Mouse (Mus musculus): ENCODE measurements around the gene Snrnp48. TPM values are rescaled to one million over a fixed set of nuclear protein-coding genes. Genes with fewer than 3 reads are reported as not detected.

Snrnp48 gene
- polyA plus RNA-seq, 1 experiment from 2014 or later: 41.9 TPM

DNA sequence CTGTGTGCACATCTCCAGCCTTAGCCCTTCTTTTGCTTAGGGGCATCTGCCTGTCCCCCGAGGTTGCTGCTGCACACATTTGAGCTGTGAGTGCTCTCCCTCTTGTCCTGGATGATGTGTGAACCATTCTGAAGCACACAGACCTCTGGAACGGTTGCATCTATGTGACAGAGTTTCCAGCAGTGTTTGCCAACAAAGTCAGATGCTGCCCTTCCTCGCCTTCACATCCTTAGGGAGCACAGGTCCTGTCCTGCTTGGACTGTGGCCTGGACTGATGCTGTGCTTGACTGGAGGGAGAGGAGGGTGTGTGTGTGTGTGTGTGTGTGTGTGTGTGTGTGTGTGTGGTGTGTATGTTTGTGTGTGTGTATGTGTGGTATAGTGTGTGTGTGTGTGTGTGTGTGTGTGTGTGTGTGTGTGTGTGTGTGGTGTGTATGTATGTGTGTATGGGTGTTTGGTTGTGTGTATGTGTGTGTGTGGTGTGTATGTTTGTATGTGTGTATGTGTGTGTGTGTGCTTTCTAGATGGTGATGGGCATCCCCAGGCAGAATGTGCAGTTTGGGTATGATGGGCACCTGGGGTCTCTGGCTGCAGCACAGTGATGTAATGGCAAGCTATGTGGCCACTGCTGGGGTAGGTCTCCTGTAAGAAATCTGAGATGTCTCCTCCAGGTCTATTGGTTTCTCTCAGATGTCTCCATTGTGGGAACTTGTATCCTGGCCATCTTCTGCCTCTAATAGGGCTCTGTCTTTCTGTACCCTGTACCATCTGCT is 28.3 kb downstream of the Snrnp48 start:
- no peak for DNase-seq (ENCODE audit: low spot score)
- WGBS: 81% methylated on average over 3 of the region's 3 CpGs
- Histone ChIP-seq H3K4me1 (ENCODE audit: control insufficient read depth, insufficient read depth, low read length) (no peaks in the 10 kb centered on the region), H3K36me3 (ENCODE audit: control insufficient read depth, insufficient read depth, low read length) (peaks cover 9% of the 10 kb centered on the region), H3K4me2 (ENCODE audit: low read depth, severe bottlenecking) (no peak overlapping the region), H3K9me3 (ENCODE audit: control insufficient read depth, low read length) (no peaks in the 10 kb centered on the region), H3K9ac (ENCODE audit: low read length) (no peak overlapping the region), H3K27me3 (ENCODE audit: control insufficient read depth, insufficient read depth, low read length) (no peaks in the 10 kb centered on the region), H3K27ac (replicated peaks; ENCODE audit: low read depth, low read length) (no peak overlapping the region), H3K4me3 (ENCODE audit: low read depth, low read length) (no peak overlapping the region)
- ATAC-seq (ENCODE audit: insufficient number of reproducible peaks, low FRiP score, low TSS enrichment, low read depth): no peak

DNA sequence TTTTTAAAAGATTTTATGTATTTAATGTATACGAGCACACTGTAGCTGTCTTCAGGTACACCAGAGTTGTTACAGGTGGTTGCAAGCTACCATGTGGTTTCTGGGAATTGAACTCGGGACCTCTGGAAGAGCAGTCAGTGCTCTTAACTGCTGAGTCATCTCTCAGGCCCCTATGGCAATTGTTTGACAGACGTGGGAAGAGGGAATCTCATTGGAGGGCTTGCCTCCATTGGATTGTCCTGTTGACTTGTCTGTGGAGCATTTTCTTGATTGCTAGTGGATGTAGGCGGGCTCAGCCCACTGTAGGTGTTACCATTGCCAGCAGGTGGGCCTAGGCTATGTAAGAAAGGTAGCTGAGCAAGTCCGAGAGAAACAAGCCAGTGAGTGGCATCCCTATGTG is 29.9 kb downstream of the Snrnp48 start:
- WGBS: 78% methylated on average over 5 of the region's 5 CpGs
- DNase-seq (ENCODE audit: low spot score) (no peak), ATAC-seq (ENCODE audit: insufficient number of reproducible peaks, low FRiP score, low TSS enrichment, low read depth) (no peak)
- Histone ChIP-seq H3K9me3 (ENCODE audit: control insufficient read depth, low read length) (no peaks in the 10 kb centered on the region), H3K4me2 (ENCODE audit: low read depth, severe bottlenecking) (no peak overlapping the region), H3K4me3 (ENCODE audit: low read depth, low read length) (no peak overlapping the region), H3K27me3 (ENCODE audit: control insufficient read depth, insufficient read depth, low read length) (no peaks in the 10 kb centered on the region), H3K9ac (ENCODE audit: low read length) (no peak overlapping the region), H3K36me3 (ENCODE audit: control insufficient read depth, insufficient read depth, low read length) (no peaks in the 10 kb centered on the region), H3K27ac (replicated peaks; ENCODE audit: low read depth, low read length) (no peak overlapping the region), H3K4me1 (ENCODE audit: control insufficient read depth, insufficient read depth, low read length) (no peaks in the 10 kb centered on the region)

DNA sequence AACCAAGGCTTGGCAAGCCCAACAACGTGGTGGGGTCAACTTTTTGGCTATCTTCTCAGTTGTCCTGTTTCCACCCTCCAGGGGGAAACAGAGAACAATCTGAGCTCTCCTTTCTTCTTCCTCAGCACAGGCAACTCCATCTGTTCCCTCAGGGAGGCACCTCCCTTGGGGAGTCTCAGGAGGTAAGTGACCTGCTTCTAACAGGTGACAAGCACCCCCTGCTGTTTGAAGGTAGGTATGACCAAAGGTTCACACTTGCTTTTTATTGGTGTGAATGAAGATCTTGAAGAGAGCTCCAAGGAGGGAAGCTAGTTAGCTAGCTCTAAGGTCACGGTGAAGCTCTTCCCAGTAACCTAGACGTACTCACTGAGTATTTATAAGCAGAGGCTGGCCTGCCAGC is 30.6 kb downstream of the Snrnp48 start:
- H3K4me2 ChIP-seq (ENCODE audit: low read depth, severe bottlenecking): no peak overlapping the region
- ATAC-seq (ENCODE audit: insufficient number of reproducible peaks, low FRiP score, low TSS enrichment, low read depth) (no peak), DNase-seq (ENCODE audit: low spot score) (no peak)
- WGBS: 77% methylated on average over 3 of the region's 3 CpGs
- no peak overlapping the region for H3K4me3 ChIP-seq (ENCODE audit: low read depth, low read length)
- H3K4me1 ChIP-seq (ENCODE audit: control insufficient read depth, insufficient read depth, low read length): no peaks in the 10 kb centered on the region
- no peaks in the 10 kb centered on the region for H3K27me3 ChIP-seq (ENCODE audit: control insufficient read depth, insufficient read depth, low read length)
- H3K9ac ChIP-seq (ENCODE audit: low read length): no peak overlapping the region
- H3K27ac ChIP-seq (replicated peaks; ENCODE audit: low read depth, low read length): no peak overlapping the region
- H3K36me3 ChIP-seq (ENCODE audit: control insufficient read depth, insufficient read depth, low read length): no peaks in the 10 kb centered on the region
- no peaks in the 10 kb centered on the region for H3K9me3 ChIP-seq (ENCODE audit: control insufficient read depth, low read length)

DNA sequence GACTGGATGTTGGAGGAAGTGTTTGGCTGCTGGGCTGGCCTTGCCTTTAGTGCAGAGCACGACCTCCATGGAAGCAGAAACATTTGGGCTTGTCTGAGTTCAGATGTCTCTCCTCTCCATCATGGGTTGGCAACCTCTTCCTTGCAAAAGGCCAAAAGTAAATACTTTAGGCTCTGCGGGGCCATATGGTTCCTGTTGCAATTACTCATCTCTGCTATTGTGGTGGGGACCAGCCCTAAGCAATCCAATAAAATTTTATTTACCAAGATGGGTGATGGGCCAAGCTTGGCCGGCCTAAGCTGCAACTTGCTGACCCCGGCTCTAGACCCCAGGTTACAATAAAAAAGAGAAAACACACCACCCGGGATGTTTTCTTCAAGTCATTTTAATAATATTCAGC is 43.4 kb downstream of the Snrnp48 start:
- no peak overlapping the region for H3K4me2 ChIP-seq (ENCODE audit: low read depth, severe bottlenecking)
- H3K36me3 ChIP-seq (ENCODE audit: control insufficient read depth, insufficient read depth, low read length): no peaks in the 10 kb centered on the region
- no peak overlapping the region for H3K4me3 ChIP-seq (ENCODE audit: low read depth, low read length)
- ATAC-seq (ENCODE audit: insufficient number of reproducible peaks, low FRiP score, low TSS enrichment, low read depth) (no peak), DNase-seq (ENCODE audit: low spot score) (no peak)
- H3K27ac ChIP-seq (replicated peaks; ENCODE audit: low read depth, low read length): no peak overlapping the region
- no peaks in the 10 kb centered on the region for H3K4me1 ChIP-seq (ENCODE audit: control insufficient read depth, insufficient read depth, low read length)
- H3K9me3 ChIP-seq (ENCODE audit: control insufficient read depth, low read length): no peaks in the 10 kb centered on the region
- no peaks in the 10 kb centered on the region for H3K27me3 ChIP-seq (ENCODE audit: control insufficient read depth, insufficient read depth, low read length)
- WGBS: 71% methylated on average over 5 of the region's 5 CpGs
- no peak overlapping the region for H3K9ac ChIP-seq (ENCODE audit: low read length)

GRCm38 (mm10) chr13:38251226-38251625 is 46.5 kb downstream of the Snrnp48 start:
- Histone ChIP-seq H3K27ac (replicated peaks; ENCODE audit: low read depth, low read length) (no peak overlapping the region), H3K27me3 (ENCODE audit: control insufficient read depth, insufficient read depth, low read length) (no peaks in the 10 kb centered on the region), H3K4me2 (ENCODE audit: low read depth, severe bottlenecking) (no peak overlapping the region), H3K4me3 (ENCODE audit: low read depth, low read length) (no peak overlapping the region), H3K36me3 (ENCODE audit: control insufficient read depth, insufficient read depth, low read length) (no peaks in the 10 kb centered on the region), H3K4me1 (ENCODE audit: control insufficient read depth, insufficient read depth, low read length) (no peaks in the 10 kb centered on the region), H3K9me3 (ENCODE audit: control insufficient read depth, low read length) (no peaks in the 10 kb centered on the region), H3K9ac (ENCODE audit: low read length) (no peak overlapping the region)
- DNase-seq (ENCODE audit: low spot score): no peak
- 88% methylated on average over 3 of the region's 3 CpGs for WGBS
- ATAC-seq (ENCODE audit: insufficient number of reproducible peaks, low FRiP score, low TSS enrichment, low read depth): no peak

DNA sequence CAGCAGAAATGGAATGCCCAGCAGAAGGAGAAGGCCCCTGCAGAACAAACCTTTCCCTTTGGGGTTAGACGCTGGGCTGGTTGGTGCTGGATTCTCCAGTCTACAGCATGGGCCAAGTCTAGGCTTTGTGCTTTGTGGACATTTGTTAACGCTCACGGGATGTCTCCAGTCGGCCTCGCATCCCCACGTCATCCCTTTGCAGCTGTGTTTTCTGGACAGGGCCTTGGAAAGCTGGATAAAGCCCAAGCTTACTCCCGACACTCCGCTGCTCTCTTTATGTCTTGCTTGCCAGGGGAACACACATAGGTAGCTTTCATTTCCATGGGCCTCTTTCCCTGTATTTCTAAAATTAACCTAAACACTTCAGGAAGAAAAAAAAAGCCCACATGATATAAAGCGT is 49.0 kb downstream of the Snrnp48 start:
- WGBS: 94% methylated on average over 9 of the region's 9 CpGs
- H3K9me3 ChIP-seq (ENCODE audit: control insufficient read depth, low read length): no peaks in the 10 kb centered on the region
- ATAC-seq (ENCODE audit: insufficient number of reproducible peaks, low FRiP score, low TSS enrichment, low read depth): no peak

DNA sequence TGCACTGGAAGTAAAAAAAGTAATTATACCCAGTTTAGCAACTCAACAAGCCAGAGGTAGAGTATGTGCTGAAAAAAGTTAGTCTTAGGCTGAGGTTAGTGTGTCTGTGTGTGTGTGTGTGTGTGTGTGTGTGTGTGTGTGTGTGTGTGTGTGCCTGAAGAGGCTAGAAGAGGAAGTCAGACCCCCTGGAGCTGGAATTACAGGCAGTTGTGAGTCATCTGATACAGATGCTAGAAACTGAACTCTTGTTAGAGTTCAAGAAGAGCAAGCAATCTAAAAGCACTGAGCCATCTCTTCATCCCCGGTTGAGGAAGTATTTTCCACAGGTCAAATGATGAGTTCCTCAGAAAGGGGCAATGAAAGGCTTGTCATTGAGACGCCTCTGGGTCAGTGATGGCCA is 54.2 kb downstream of the Snrnp48 start:
- no peaks in the 10 kb centered on the region for H3K36me3 ChIP-seq (ENCODE audit: control insufficient read depth, insufficient read depth, low read length)
- 57% methylated on average over 2 of the region's 2 CpGs for WGBS
- H3K4me3 ChIP-seq (ENCODE audit: low read depth, low read length): no peak overlapping the region
- no peak overlapping the region for H3K27ac ChIP-seq (replicated peaks; ENCODE audit: low read depth, low read length)
- no peak overlapping the region for H3K9ac ChIP-seq (ENCODE audit: low read length)
- H3K9me3 ChIP-seq (ENCODE audit: control insufficient read depth, low read length): no peaks in the 10 kb centered on the region
- DNase-seq (ENCODE audit: low spot score) (no peak), ATAC-seq (ENCODE audit: insufficient number of reproducible peaks, low FRiP score, low TSS enrichment, low read depth) (no peak)
- no peak overlapping the region for H3K4me2 ChIP-seq (ENCODE audit: low read depth, severe bottlenecking)
- no peaks in the 10 kb centered on the region for H3K4me1 ChIP-seq (ENCODE audit: control insufficient read depth, insufficient read depth, low read length)
- H3K27me3 ChIP-seq (ENCODE audit: control insufficient read depth, insufficient read depth, low read length): no peaks in the 10 kb centered on the region

More for the DNA sequence above, 49.0 kb downstream of the Snrnp48 start:
- Histone ChIP-seq H3K4me3 (ENCODE audit: low read depth, low read length) (no peak overlapping the region), H3K27ac (replicated peaks; ENCODE audit: low read depth, low read length) (no peak overlapping the region), H3K4me2 (ENCODE audit: low read depth, severe bottlenecking) (no peak overlapping the region), H3K4me1 (ENCODE audit: control insufficient read depth, insufficient read depth, low read length) (no peaks in the 10 kb centered on the region), H3K9ac (ENCODE audit: low read length) (no peak overlapping the region), H3K27me3 (ENCODE audit: control insufficient read depth, insufficient read depth, low read length) (no peaks in the 10 kb centered on the region), H3K36me3 (ENCODE audit: control insufficient read depth, insufficient read depth, low read length) (no peaks in the 10 kb centered on the region)
- no peak for DNase-seq (ENCODE audit: low spot score)

DNA sequence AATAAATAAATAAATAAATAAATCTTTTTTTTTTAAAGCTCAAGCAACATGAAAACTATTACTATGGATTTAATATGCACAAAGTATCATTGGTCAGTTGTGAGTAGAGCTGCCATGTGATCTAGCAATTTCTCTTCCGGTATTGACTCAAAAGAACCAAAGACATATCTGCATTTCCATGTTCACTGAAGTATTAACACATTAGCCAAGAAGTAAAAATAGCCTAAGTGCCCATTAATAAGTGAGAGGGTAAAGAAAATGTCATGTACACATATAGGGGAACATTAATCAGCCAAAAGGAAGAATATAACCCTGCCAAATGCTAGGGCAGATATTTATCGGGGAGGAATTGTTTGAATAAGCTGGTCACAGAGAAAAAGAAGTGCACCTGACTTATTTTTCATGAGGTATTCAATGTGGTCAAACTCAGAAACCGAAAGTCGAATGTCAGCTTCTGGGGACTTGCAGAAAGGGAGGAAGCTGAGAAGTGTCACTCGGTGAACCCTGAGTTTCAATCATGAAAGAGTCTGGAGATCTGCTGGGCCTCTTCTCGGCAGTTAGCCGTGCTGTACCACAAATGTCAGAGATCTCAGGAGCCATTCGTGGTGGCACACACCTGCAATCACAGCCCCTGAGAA is 64.4 kb downstream of the Snrnp48 start:
- H3K9me3 ChIP-seq (ENCODE audit: control insufficient read depth, low read length): no peaks in the 10 kb centered on the region
- no peak overlapping the region for H3K4me2 ChIP-seq (ENCODE audit: low read depth, severe bottlenecking)
- no peak overlapping the region for H3K4me3 ChIP-seq (ENCODE audit: low read depth, low read length)
- DNase-seq (ENCODE audit: low spot score) (no peak), ATAC-seq (ENCODE audit: insufficient number of reproducible peaks, low FRiP score, low TSS enrichment, low read depth) (no peak)
- no peaks in the 10 kb centered on the region for H3K36me3 ChIP-seq (ENCODE audit: control insufficient read depth, insufficient read depth, low read length)
- H3K9ac ChIP-seq (ENCODE audit: low read length): no peak overlapping the region
- H3K27me3 ChIP-seq (ENCODE audit: control insufficient read depth, insufficient read depth, low read length): no peaks in the 10 kb centered on the region
- no peaks in the 10 kb centered on the region for H3K4me1 ChIP-seq (ENCODE audit: control insufficient read depth, insufficient read depth, low read length)
- WGBS: 90% methylated on average over 8 of the region's 8 CpGs
- H3K27ac ChIP-seq (replicated peaks; ENCODE audit: low read depth, low read length): no peak overlapping the region

Data from limb, embryonic 11.5 days (tissue).